Mouse (Mus musculus) lung, postnatal 36 days (tissue): Measurements from ENCODE around the gene Sh3pxd2a.

Source experiments
- DNase-seq: peaks from one replicate; pipeline ENCODE4 v3.0.0; 2022; ENCODE audit warnings: mixed read lengths

Sh3pxd2a gene

GRCm38 (mm10) chr19:47464304-47465241 is at the start of gene Sh3pxd2a:
Gene Sh3pxd2a, minus strand, starts transcription at chr19:47464401.
- peak; percentile 59 for DNase-seq

DNA sequence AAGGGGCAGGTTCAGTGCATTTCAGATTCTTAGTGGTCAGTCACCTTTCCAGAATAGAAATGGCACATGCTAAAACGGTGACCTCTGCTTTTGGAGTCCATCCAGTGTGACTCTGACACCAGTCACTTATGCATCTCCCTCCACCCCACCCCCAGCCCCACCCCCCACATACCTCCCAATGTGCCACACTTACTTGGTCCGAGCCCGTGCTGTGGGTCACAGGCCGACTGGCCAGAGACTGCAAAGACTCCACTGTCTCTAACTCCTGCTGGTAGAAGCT is 49.4 kb upstream of the Sh3pxd2a start:
- DNase-seq = no peak

- peak; percentile 73 for DNase-seq
These were observed 48.8 kb upstream of the Sh3pxd2a start for GRCm38 (mm10) chr19:47512794-47513617.

- peak; percentile 61 for DNase-seq
These were observed 47.8 kb upstream of the Sh3pxd2a start for GRCm38 (mm10) chr19:47511958-47512357.

DNA sequence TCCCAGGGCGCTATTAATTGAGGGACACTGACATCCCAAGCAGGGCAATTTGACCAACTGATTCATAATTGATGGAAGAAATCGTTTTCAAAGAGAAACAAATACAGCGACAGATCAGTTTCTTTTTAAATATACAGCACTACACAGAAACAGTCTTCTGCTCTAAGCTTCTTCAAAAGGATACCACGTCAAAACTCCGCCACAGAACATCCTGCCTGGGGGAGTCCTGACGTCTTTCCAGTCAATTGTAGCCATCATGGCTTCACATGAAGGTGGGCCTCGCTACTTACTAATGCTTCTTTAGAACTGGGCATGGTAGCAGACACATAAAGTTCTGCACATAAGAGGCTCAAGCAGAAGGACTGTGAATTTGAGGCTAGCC is 47.1 kb upstream of the Sh3pxd2a start:
- no peak for DNase-seq

GRCm38 (mm10) chr19:47510473-47511293 is 46.5 kb upstream of the Sh3pxd2a start:
- DNase-seq = peak; percentile 80

- DNase-seq = peak; percentile 32
These were observed 45.9 kb upstream of the Sh3pxd2a start for GRCm38 (mm10) chr19:47510135-47510472.

GRCm38 (mm10) chr19:47508771-47509281 is 44.6 kb upstream of the Sh3pxd2a start:
- peak; percentile 76 for DNase-seq

DNA sequence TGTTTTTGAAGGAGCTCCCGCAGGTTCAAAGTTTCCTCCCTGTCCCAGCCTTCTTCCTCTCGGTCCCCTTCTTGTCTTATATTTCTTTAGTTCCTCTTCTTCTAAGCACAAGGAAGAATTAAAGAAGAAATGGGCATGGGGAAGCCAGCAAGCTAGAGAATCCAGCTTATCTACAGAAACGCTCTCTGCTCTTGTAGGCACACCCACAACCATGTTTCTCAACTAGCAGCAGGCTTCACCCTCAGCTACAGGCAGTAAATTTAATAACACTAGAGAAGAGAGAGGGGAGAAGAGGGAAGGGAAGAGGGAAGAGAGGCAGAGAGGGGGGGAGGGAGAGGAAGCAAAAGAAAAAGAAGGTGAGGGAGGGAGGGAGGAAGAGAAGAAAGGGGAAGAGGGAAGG is 44.0 kb upstream of the Sh3pxd2a start:
- DNase-seq = no peak

GRCm38 (mm10) chr19:47507128-47508121 is 43.2 kb upstream of the Sh3pxd2a start:
- DNase-seq = peak; percentile 77

- DNase-seq = peak; percentile 82
These were observed 39.4 kb upstream of the Sh3pxd2a start for GRCm38 (mm10) chr19:47503625-47504024.

DNA sequence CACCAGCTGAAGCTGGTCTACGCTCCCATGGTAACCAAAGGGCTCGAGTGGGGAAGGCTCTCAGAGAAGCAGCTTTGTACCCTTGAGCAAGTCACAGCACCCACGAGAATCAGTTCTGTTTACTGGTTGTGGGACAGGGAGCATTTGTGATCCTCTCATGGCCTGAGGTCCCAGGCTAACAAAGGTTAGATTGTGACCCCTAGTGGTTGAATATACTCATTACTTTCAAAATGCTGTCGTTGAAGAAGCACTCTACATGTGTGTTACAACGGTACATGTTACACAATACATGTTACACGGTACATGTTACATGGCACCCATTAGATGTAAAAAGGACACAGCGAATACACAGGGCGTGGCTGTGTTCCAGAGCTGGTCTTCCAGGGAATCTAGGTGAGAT is 38.4 kb upstream of the Sh3pxd2a start:
- DNase-seq = peak; percentile 38

DNA sequence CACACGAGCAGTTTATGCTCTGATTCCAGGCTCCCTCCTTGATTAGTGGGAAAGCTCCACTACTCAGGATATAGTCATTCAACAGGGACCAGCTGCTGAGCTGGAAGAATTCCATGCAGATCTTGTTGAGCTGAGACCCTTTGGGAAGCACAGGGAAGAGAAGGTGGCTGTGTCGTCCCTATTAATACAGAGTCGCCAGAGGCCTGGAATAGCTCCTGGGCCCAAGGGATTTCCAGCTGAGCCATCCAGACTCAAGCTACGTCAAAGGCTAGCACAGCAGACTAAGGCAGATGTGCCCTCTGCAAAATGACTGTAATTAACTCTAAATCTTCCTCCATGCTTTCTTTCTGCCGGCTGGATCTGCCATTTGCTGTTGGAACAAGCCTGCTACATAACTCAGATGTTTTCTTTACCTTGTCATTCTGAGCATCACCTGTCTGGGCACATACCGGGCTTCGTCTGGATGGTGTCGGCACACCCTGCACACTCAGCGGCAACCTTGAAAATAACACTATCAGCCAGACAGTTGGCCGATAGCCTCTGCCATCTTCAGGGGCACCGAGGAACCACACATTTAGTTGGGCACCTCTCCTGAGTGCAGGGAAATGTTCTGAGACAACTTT is 36.3 kb upstream of the Sh3pxd2a start:
- no peak for DNase-seq

GRCm38 (mm10) chr19:47499841-47500240 is 35.6 kb upstream of the Sh3pxd2a start:
- no peak for DNase-seq

DNA sequence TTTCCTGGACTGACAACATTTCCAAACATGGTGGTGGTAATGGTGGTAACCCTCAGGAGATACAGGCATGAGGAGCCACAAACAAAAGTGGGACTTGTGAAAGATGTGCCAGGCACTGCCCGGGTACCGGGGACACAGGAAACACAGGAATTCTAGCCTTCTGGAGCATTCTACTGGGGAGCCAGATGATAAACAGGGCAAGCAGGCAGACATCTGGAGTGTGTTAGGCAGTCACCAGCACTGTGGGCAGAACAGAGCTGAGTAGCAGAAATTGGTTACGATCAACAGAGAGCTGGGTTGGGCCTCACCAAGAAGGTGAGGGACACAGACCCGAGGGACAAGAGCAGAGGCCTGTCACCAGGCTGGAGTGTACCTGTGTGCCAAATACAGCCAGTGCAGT is 34.7 kb upstream of the Sh3pxd2a start:
- DNase-seq = no peak

GRCm38 (mm10) chr19:47497736-47498135 is 33.5 kb upstream of the Sh3pxd2a start:
- no peak for DNase-seq

- no peak for DNase-seq
These were observed 33.1 kb upstream of the Sh3pxd2a start for GRCm38 (mm10) chr19:47497313-47497712.

- DNase-seq = no peak
These were observed 29.1 kb upstream of the Sh3pxd2a start for GRCm38 (mm10) chr19:47493017-47493997.

GRCm38 (mm10) chr19:47492422-47492821 is 28.2 kb upstream of the Sh3pxd2a start:
- no peak for DNase-seq

- DNase-seq = no peak
These were observed 27.7 kb upstream of the Sh3pxd2a start for GRCm38 (mm10) chr19:47491853-47492252.
